Mouse (Mus musculus): ENCODE measurements around the gene Cacna1i.

Cacna1i gene

DNA sequence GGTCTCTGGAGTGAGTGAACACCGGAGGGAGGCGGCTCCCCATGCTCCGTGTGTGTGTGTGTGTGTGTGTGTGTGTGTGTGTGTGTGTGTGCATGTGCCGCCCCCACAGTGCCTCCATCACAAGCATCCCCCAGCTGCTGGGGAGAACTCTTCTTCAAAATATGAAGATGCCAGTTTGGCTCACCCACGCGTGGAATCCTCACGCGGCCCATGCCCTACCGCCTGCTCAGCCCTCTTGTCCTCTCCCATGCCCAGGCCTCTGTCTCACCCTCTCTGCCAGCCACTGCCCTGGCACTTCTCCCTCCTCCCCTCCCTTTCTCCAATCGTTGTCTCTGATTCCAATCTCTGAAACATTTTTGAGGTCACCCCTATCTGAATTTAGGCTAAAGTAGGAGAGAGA lies 47.7 kb downstream of the Cacna1i start:
- DNase-seq (ENCODE audit: low read depth), result no peak

DNA sequence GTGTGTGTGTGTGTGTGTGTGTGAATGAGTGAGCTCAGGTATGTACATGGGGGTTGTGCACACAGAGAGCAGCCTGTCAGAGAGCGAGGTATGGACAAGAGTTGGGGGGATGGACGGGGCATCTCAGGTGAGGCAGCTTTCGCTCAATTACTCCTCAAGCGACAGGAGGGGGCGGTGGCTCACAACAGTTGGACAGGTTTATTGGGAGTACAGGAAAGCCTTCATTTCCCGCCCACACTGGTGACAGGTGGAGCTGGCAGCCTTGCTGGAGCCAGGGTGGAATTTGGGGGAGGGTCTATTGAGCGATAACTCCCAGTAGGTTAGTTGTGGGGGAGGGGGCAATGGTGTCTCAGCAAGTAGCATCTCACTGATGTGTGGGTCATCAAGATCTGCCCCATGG lies 48.2 kb downstream of the Cacna1i start:
- no peak for DNase-seq (ENCODE audit: low read depth)

DNA sequence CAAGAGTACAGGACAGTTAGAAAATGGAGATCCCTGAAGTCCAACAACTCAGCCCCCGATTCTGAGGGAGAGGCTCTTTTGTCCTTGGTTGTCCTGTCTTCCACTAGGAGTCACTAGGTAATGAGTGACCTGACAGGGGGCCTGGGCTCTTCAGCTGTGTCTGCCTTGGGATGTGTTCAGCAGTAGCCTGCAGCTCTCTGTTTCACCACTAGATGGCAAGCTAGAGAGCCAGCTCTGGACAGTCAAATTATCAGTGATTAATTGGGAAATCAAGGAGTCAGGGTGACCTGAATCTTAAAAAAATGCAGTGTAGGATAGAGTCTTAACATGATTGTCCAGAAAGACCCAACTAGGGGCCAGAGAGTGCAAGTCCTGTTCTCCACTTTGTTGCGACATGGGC lies 53.3 kb downstream of the Cacna1i start:
- peak; percentile 71 for DNase-seq (ENCODE audit: low read depth)

DNA sequence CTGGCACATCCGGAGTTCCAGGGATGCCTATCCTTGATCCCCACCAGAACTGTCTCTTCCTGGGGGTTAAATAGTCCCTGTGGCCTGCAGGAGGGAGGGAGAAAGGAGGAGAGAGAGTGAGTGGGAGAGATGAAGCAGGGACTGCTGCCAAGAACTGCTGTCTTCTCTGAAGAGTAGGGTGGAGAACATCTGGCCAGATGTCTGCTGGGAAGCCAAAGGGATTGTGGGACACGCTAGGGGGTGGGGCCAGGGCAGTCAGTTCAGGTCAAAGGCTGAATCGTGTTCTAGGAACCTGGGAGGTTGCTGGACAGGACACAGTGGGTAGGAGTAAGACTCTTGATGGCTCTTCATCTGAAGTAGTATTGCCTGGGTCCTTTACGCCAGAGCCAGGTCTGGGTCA lies 55.4 kb downstream of the Cacna1i start:
- DNase-seq (ENCODE audit: low read depth), result no peak

DNA sequence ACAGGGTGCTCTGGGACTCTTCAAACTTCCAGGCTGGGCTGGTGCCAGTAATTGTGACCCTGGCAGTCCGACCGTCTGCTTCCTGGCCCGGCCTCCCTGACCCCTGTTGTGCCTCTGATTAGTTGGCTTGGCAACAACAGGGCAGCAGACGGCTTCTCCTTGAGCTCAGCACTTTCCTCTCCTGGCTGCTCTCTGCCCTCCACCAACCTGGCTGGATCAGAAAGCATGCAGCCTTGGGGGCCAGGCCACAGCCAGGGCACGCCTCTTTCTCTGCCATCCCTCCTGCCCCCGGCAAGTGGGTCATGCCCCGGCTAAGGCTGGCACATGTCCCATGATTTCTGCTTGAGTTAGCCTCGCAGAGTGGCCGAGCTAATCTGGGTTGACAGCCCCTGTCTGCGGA lies 56.0 kb downstream of the Cacna1i start:
- no peak for DNase-seq (ENCODE audit: low read depth)

DNA sequence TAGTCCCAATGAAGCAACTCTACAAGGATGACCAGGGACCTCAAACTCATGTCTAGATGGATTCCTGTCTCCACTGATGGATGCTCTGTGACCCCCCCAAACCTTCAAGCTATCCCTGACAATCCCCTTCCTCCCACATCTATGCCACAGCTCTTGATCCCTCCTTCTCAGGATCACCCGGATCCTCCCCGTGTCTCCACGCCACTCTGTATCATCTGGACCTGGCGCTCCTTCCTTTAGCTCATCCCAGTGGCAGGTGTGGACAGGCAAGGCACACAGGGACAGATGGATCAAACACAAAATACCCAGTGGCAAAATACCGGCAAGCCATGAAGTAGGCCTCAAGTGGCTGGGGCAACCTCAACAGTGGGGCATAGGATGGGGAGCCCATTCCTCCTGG lies 56.7 kb downstream of the Cacna1i start:
- DNase-seq (ENCODE audit: low read depth), result no peak

DNA sequence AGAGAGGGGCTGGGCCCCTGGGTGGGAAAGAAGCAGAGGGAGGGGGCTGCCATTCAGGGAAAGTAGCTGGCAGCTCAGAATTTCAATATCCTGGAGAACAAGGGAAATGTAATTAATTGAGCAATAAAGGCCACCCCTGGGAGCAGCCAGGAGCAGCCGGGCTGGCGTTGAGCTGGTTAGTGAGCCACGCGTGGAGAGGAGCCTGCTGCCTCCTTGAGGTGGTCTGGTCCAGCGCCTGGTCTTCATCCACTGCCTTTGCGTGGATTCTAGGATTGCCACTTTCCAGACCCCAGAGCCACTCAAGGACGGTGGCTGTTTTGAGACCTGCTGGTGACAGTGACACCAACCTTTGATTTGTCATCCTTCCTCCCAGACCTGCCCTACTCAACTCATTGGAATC lies 59.5 kb downstream of the Cacna1i start:
- DNase-seq (ENCODE audit: low read depth), result no peak

DNA sequence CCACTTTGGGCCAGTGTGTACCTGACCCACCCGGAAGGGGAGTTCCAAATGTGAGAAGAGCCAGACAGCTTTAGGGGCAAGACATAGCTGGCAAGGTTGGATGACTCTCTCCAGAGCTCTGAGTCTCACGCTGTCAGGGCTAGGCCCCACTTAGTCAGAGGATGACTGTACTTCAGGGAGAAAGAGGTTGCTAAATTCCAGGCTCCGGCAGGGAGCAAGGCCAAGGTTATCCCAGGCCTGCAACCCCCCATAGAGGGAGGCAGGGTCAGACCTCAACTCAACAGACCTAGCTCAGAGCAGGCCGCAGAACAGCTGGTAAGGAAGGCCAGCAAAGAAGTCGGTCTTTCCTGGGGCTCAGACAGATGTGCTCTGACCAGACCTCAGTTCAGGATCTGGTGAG lies 63.4 kb downstream of the Cacna1i start:
- no peak for DNase-seq (ENCODE audit: low read depth)

DNA sequence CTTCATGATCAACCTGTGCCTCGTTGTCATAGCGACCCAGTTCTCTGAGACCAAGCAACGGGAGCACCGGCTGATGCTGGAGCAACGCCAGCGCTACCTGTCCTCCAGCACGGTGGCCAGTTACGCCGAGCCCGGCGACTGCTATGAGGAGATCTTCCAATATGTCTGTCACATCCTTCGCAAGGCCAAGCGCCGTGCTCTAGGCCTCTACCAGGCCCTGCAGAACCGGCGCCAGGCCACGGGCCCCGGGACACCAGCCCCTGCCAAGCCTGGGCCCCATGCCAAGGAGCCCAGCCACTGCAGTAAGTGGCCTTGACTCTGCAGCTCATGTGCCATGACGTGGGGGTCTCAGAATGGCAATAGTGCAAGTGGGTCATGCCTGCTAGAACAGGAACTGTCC lies 71.8 kb downstream of the Cacna1i start:
- no peak for DNase-seq (ENCODE audit: low read depth)

DNA sequence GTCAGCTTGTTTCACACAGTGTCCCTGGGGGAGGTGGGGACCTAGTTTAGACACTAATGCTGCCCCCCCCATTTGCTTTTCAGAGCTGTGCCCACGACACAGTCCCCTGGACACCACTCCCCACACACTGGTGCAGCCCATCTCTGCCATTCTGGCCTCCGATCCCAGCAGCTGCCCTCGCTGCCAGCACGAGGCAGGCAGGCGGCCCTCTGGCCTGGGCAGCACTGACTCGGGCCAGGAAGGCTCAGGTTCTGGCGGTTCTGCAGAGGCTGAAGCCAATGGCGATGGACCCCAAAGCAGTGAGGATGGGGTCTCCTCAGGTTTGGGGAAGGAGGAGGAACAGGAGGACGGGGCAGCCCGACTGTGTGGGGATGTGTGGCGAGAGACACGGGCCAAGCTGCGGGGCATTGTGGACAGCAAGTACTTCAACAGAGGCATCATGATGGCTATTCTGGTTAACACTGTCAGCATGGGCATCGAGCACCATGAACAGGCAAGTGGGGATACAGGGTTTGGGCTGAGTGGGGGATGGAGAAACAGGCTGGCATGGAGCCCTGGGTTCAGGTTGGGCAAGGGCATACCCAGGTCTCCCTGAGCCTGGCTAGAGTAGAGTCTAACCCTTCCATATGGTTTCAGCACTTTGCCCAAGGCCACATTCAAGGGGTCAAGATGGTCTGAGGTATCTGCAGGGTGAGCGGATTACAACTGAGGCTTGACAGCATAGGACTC lies 74.9 kb downstream of the Cacna1i start:
- no peak for DNase-seq (ENCODE audit: low read depth)

DNA sequence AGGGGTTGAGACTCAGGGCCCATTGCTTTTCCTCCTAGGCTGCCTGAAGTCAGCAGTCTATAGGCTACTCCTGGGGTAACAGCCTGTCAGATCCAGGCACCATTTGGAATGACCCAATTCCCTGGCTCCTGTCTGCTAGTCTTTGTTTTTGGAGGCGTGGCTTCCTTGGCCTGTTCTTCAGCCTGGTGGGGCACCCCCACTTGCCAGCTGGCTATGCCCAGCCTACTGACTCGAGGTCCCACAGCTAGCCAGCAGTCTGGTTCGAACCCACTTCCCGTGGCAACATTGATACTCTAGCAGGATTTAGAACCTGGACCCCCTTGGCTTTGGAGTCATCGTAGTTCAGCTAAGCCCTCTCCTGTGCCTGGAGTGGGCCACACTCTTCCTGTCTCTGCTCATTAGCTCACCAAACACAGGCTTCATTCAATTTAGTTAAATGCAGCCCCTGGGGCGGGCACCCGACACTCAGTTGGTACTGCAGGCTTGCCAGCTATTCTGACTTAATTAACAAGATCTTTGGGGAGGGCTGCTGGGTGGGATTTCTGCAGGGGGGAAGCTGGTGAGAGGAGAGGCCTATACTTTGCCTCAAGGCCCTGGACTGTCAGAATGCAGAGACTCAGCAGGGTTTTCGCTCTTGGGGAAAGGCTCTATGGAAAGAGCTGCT lies 75.6 kb downstream of the Cacna1i start:
- DNase-seq (ENCODE audit: low read depth), result no peak

DNA sequence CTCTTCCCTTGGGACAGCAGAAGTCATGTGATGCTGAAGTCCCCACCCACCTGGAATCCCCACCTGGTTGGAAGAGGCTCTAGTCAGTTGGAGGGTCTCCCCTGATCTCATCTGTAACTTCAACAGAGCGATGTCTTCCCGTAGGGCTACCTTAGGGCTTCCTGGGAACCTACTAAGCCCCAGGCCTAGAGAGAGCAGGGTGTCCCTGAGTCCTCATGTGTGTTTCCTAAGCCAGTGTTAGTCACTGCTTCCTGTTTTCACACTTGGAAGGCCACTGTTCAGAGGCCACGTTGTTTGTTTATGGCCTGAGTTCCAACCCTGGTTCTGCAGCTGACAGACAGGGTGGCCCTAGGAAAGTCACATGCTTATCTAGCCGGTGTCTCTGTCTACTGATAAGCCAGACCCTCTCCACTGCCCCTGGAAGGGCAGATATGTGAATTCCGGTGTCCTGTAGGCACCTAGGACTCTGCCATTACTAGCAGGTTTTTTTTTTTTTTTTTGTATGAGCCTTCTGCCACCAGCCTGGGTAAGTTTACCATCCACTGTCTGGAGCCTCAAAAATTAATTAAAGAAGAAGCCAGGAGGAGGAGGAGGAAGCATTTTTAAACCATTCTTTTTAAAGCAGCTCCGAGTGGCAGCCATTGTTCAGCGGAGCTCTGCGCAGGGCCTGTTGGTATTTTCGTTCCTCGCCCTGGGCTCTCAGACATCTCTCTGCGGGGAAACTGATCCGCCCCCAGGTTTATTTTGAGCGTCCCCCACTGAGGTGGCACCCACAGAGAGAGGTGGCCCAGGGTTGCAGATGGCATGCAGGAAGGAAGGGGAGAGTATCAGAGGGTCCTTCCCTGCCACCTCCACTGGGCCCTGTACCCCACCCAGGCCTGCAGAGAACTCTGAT lies 77.0 kb downstream of the Cacna1i start:
- DNase-seq (ENCODE audit: low read depth), result no peak

DNA sequence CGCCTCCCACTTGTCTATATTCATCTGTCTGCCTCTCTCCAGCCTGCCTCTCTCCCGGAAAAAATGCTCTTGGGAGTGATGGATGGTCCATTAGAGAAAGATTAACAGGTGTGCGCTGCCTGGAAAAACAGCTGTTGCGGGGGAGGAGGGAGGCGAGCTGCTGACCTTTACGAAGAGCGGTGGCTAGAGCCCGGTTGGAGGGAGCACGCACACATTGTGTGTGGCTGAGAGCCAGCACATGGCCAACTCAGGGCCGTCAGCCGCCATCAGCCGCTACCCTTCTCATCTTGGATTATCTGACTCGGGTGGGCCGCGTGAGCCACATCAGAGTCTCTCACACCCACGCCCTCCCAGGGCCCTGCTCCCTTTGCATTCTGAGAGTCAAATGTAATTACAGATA lies 79.9 kb downstream of the Cacna1i start:
- DNase-seq (ENCODE audit: low read depth), result no peak

DNA sequence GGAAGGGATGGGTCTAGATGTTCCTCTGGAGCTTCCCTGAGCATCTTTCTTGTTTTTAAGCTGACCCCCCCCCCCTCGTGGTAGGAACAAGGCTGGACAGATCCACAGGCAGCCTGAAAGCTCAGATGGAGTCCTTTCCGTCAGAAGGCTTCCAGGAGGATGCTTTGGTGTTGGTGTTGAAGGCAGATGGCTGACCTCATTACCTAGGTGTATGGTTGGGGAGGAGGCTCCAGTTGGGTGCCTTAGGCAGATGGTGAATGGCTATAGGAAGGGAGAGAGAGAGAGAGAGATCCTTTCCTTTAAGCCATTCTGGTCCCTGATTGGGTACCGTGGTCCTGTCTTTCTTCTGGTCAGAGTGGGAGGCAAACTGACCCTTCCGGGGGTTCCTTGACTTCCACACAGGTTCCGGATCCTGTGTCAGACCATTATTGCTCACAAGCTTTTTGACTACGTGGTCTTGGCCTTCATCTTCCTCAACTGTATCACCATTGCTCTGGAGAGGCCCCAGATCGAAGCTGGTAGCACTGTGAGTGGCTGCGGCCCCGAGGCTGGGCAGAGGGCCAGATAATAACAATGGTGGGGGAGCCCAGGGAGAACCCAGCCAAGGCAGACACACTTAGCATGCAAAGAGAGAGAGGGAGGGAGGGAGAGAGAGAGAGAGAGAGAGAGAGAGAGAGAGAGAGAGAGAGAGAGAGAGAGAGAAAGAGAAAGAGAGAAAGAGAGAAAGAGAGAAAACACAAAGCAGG lies 86.4 kb downstream of the Cacna1i start:
- DNase-seq (ENCODE audit: low read depth), result no peak

DNA sequence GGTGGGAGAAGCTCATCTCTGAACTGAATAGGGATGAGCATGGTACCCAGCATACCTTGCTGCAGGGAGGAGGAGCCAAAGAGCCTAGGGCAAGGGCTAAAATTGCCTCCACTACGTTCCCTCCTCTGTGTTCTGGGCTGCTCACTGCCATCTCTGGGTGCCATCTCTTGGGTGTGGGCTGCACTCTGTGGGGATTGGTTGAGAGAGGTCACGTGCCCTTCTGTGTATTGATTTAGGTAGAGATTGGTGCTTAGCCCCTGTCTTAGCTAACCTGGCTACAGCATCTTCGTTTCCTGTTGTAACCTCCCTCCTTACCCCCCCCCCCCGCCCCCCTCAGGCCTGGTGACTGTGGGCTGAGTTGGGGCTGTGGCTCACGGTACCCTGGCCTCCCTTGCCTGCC lies 87.8 kb downstream of the Cacna1i start:
- no peak for DNase-seq (ENCODE audit: low read depth)

DNA sequence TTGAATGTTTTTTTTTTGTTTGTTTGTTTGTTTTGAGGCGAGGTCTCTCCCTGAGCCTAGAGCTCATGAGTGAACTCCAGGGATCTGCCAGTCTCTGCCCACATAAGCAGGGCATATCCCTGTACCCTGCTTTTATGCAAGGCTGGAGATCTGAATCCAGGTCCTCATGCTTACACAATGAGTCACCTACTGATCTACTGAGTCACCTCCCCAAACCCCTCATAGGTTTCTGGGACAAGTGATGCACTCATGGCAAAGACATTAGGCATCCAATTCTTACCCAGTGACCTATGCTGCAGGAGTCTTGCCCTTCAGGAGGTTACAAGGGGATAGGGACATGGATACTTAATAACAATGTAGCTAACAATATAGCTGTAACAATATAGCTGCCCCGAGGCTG lies 100.1 kb downstream of the Cacna1i start:
- no peak for DNase-seq (ENCODE audit: low read depth)

DNA sequence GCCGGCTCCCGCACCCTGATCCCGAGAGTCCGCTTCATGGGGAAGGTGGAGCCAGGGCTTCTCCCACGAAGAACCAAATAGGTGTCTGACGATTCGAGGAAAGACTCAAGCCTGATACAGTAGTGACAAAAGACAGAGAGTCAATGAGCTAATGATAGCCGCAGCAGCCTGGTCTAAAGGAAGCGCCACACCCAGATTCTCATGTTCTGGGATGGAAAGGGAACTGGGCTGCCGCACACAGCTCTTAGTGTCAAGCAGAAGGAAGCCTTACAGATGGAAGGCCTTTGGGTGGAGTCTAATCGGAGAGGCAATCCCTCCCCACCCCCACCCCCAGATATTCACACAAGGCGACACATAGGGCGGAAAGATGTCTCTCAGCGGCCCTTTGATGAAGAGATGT lies 104.8 kb downstream of the Cacna1i start:
- DNase-seq (ENCODE audit: low read depth), result no peak

DNA sequence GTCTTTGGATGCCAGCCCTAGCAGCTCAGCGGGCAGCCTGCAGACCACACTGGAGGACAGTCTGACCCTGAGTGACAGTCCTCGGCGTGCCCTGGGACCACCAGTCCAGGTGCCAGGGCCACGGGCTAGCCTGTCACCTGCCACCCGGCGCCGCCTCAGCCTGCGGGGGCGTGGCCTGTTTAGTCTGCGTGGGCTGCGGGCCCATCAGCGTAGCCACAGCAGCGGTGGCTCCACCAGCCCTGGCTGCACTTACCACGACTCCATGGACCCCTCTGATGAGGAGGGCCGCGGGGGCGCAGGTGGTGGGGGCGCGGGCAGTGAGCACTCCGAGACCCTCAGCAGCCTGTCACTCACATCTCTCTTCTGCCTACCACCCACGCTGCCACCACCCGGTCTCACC lies 108.0 kb downstream of the Cacna1i start:
- DNase-seq (ENCODE audit: low read depth), result no peak

DNA sequence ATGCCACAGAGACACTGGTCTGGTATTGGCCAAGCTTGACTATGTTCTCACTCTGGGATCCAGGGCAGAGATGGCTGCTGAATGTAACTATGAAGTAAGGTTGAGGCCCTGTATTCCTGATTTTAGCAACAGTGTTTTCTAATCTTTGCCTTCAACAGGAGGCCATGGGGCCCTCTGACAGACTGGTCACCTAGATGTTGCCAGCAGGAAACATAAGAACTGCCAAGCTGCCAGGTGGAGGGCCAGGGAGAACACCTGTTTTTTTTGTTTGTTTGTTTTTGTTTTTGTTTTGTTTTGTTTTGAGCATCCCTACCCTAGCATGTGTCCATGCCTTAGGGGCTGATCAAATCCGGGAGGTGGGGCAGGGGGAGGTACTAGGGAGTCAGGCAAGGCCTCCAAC lies 112.4 kb downstream of the Cacna1i start:
- DNase-seq (ENCODE audit: low read depth), result no peak

DNA sequence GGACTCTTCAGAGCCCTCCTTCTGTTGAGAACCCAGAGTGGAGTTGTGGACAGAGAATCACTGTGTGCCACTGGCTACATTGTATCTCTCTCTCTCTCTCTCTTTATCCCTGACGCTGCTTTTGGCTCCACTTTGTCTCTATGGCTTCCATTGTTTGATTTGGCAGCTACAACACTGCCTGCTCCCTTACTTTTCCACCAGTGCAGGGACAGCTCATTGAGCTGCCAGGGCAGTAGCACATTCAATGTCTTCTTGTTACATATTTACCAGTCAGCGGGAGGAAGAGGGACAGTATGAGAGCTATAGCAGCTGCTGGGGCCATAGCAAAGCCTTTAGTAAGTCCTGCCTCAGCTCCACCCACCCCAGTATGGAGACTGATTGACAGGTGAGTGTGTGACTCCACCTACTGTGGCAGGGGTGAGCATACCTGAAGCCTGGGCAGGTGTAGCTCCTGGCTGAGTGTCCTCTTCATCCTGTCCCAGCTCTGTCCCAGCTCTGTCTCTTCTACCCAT lies 114.4 kb downstream of the Cacna1i start:
- DNase-seq (ENCODE audit: low read depth), result no peak

DNA sequence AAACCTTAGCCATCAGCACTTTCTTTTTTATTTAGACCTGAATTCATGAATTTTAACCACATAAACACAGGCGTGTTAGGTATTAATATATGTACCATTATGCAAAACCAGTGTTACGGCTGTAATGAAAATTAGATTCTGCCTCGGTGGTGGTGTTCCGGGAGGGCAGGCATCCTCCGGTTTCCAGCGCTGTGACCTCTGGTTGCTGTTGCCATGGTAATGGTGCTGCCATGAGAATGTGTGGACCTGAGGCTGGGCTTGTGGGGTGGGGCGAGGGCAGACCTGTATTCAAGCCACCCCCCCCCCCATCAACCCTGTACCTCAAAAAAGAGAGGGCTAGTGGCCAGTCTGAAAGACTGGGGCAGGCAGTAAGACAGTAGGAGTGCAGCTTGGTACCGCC lies 114.9 kb downstream of the Cacna1i start:
- DNase-seq (ENCODE audit: low read depth), result no peak

DNA sequence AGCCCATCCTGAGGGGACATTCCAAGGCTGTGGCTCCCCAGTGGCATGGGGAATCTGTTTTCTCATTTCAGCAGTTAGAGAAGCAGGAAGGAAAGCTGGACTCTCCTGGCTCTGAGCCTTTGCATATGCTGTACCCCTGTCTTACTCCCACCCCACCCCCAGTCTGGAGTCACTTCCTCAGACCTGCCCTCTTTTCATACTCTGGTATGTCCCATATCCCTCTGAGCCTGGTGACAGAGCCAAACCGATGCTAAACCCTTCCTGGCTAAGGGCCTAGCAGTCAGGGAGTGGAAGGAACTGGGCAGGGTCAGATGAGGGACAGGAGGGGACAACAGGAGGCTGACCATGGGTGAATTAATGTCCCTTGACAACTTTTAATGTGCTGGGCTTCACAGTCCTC lies 120.8 kb downstream of the Cacna1i start:
- no peak for DNase-seq (ENCODE audit: low read depth)
